Mouse (Mus musculus) kidney, postnatal 0 days (tissue): ENCODE data around the gene Ankrd34a. TPM values are rescaled to one million over a fixed set of nuclear protein-coding genes. Genes with fewer than 3 reads are reported as not detected.
"Not testable (repeated sequence)": the region's sequence is repeated elsewhere in the genome, so short reads cannot be mapped to it uniquely, and the experiment has no call there.

Experiments used
- ATAC-seq: fragments of 200-750 bp; cut with Nextera tagmentation; replicated peaks from 2 replicates; pipeline ENCODE4 v1.8.0; 2017; ENCODE audit warnings: low read depth, moderate number of reproducible peaks, moderate TSS enrichment, moderate library complexity; ENCODE audit not compliant: low FRiP score
- DNase-seq: peaks from one replicate; pipeline ENCODE4 v3.0.0-alpha.2; 2016; ENCODE audit warnings: low spot score
- H3K27ac ChIP-seq: fragments of 300-500 bp; sonication (generic); 2 replicates; pipeline ENCODE4 v1.5.1; 2014; ENCODE audit warnings: mild to moderate bottlenecking
- H3K27me3 ChIP-seq: fragments of 300-500 bp; sonication (generic); 2 replicates; pipeline ENCODE4 v1.6.1; 2014; ENCODE audit warnings: low read length, mixed read lengths; ENCODE audit not compliant: insufficient read depth
- H3K36me3 ChIP-seq: fragments of 300-500 bp; sonication (generic); 2 replicates; pipeline ENCODE4 v1.6.1; 2014; ENCODE audit warnings: low read length, mixed read lengths; ENCODE audit not compliant: insufficient read depth
- H3K4me1 ChIP-seq: fragments of 300-500 bp; sonication (generic); replicated peaks from 2 replicates; pipeline ENCODE4 v1.6.1; 2014; ENCODE audit warnings: antibody characterized with exemption, low read length, mixed read lengths; ENCODE audit not compliant: insufficient read depth
- H3K4me2 ChIP-seq: fragments of 300-500 bp; sonication (generic); 2 replicates; pipeline ENCODE4 v1.6.1; 2014; ENCODE audit warnings: mild to moderate bottlenecking, low read length, moderate library complexity, mixed read lengths
- H3K4me3 ChIP-seq: fragments of 300-500 bp; sonication (generic); replicated peaks from 2 replicates; pipeline ENCODE4 v1.5.1; 2014; ENCODE audit warnings: low read depth, low read length
- H3K9ac ChIP-seq: fragments of 300-500 bp; sonication (generic); 2 replicates; pipeline ENCODE4 v1.6.1; 2014; ENCODE audit warnings: low read depth, low read length
- H3K9me3 ChIP-seq: fragments of 300-500 bp; sonication (generic); replicated peaks from 2 replicates; pipeline ENCODE4 v1.6.1; 2016; ENCODE audit warnings: low read length, inconsistent platforms, mixed read lengths
- CTCF ChIP-seq: IDR thresholded peaks from 2 replicates; pipeline ENCODE4 v1.5.1; 2016; ENCODE audit warnings: antibody characterized with exemption, low read depth, mild to moderate bottlenecking, moderate library complexity
- WGBS: fragments of 180-500 bp; shearing (Covaris S2); extraction: QIAGEN DNeasy Blood & Tissue Kit; methylation state at CpG from one replicate; pipeline ENCODE4 v1.1.7; 2014; 5-methylcytosine and 5-hydroxymethylcytosine counted together
- polyA plus RNA-seq: library from polyadenylated mRNA; unstranded; fragments of >200 nt; fragmentation: Nextera tagmentation; extraction: Ambion mirVana; gene quantifications from 2 replicates; pipeline ENCODE4 v1.2.1, GENCODE M21; 2015

Gene Ankrd34a
- polyA plus RNA-seq, 1 experiment from 2014 or later: 1.2 TPM

- ATAC-seq (peak; percentile 50), DNase-seq (peak; percentile 84)
- no peaks in the 10 kb centered on the region for H3K9me3 ChIP-seq
- H3K4me2 ChIP-seq: peak overlapping the region; percentile 84
- TF ChIP-seq CTCF: no peak
- peak overlapping the region; percentile 72 for H3K4me3 ChIP-seq
- H3K36me3 ChIP-seq: no peaks in the 10 kb centered on the region
- 2% methylated on average over 24 of the region's 40 CpGs for WGBS
- no peaks in the 10 kb centered on the region for H3K27me3 ChIP-seq
- peak overlapping the region; percentile 95 for H3K27ac ChIP-seq
- peaks cover 21% of the 10 kb centered on the region for H3K4me1 ChIP-seq
- peak overlapping the region; percentile 81 for H3K9ac ChIP-seq
Observed at GRCm38 (mm10) chr3:96601251-96601787, 4.9 kb downstream of the Ankrd34a start.

- H3K4me2 ChIP-seq: peak overlapping the region; percentile 84
- H3K36me3 ChIP-seq: no peaks in the 10 kb centered on the region
- H3K4me1 ChIP-seq: peaks cover 13% of the 10 kb centered on the region
- peak; percentile 63 for DNase-seq
- H3K9ac ChIP-seq: peak overlapping the region; percentile 81
- no peaks in the 10 kb centered on the region for H3K9me3 ChIP-seq
- WGBS: 20% methylated on average over 10 of the region's 10 CpGs
- H3K27me3 ChIP-seq: no peaks in the 10 kb centered on the region
- peak overlapping the region; percentile 95 for H3K27ac ChIP-seq
- TF ChIP-seq CTCF: no peak
- no peak for ATAC-seq
- peak overlapping the region; percentile 72 for H3K4me3 ChIP-seq
Observed at GRCm38 (mm10) chr3:96601941-96602703, 5.7 kb downstream of the Ankrd34a start.

- H3K4me2 ChIP-seq: peak overlapping the region; percentile 84
- H3K4me3 ChIP-seq: peak overlapping the region; percentile 72
- no peak for TF ChIP-seq CTCF
- H3K9me3 ChIP-seq: no peaks in the 10 kb centered on the region
- H3K4me1 ChIP-seq: peaks cover 9% of the 10 kb centered on the region
- WGBS: 9% methylated on average over 5 of the region's 5 CpGs
- no peaks in the 10 kb centered on the region for H3K36me3 ChIP-seq
- no peaks in the 10 kb centered on the region for H3K27me3 ChIP-seq
- peak overlapping the region; percentile 81; the same call in 1 of the 2 replicates for H3K9ac ChIP-seq
- DNase-seq: no peak
- H3K27ac ChIP-seq: peak overlapping the region; percentile 95
- no peak for ATAC-seq
Observed at GRCm38 (mm10) chr3:96602704-96603084, 6.3 kb downstream of the Ankrd34a start.

- 0 out of 2 replicates have a peak overlapping the region, but pooled peaks have one; percentile 95 for H3K27ac ChIP-seq
Observed at GRCm38 (mm10) chr3:96603311-96603710, 6.9 kb downstream of the Ankrd34a start.

GRCm38 (mm10) chr3:96606007-96606406 lies 9.6 kb downstream of the Ankrd34a start:
- WGBS: 94% methylated on average over 4 of the region's 4 CpGs
- not testable (repeated sequence) for H3K27ac ChIP-seq, DNase-seq, H3K4me2 ChIP-seq, H3K9ac ChIP-seq, H3K27me3 ChIP-seq, ATAC-seq, H3K36me3 ChIP-seq, H3K9me3 ChIP-seq, H3K4me3 ChIP-seq, H3K4me1 ChIP-seq

More at GRCm38 (mm10) chr3:96603311-96603710, 6.9 kb downstream of the Ankrd34a start:
- 57% methylated on average over 5 of the region's 5 CpGs for WGBS
- Histone ChIP-seq H3K9ac (peak overlapping the region; percentile 81; the same call in 1 of the 2 replicates), H3K4me3 (peak overlapping the region; percentile 72; the same call in 1 of the 2 replicates), H3K27me3 (no peaks in the 10 kb centered on the region), H3K4me2 (peak overlapping the region; percentile 84), H3K36me3 (no peaks in the 10 kb centered on the region), H3K4me1 (peaks cover 6% of the 10 kb centered on the region; the same call in 1 of the 2 replicates), H3K9me3 (no peaks in the 10 kb centered on the region)
- DNase-seq (no peak), ATAC-seq (no peak)
- no peak for TF ChIP-seq CTCF

GRCm38 (mm10) chr3:96606618-96607017 lies 10.2 kb downstream of the Ankrd34a start:
- no peak for ATAC-seq
- H3K9me3 ChIP-seq: no peaks in the 10 kb centered on the region
- 0 out of 2 replicates have a peak, but pooled peaks cover 6% of the 10 kb centered on the region for H3K4me1 ChIP-seq
- H3K4me2 ChIP-seq: no peak overlapping the region
- 90% methylated on average over 4 of the region's 4 CpGs for WGBS
- no peak overlapping the region for H3K9ac ChIP-seq
- TF ChIP-seq CTCF: no peak
- H3K4me3 ChIP-seq: no peak overlapping the region
- no peak for DNase-seq
- no peaks in the 10 kb centered on the region for H3K27me3 ChIP-seq
- H3K27ac ChIP-seq: no peak overlapping the region
- no peaks in the 10 kb centered on the region for H3K36me3 ChIP-seq
